Mouse (Mus musculus): ENCODE measurements at regions not wholly inside any gene's neighbourhood (a gene's known extent, or its start where the extent isn't known, plus 50 kb on each side); places are given as distances from the start of the nearest gene placed in this dataset.
A peak's percentile ranks its signal among the peaks of the same experiment; 100 is the strongest.
"Not testable (repeated sequence)": the region's sequence is repeated elsewhere in the genome, so short reads cannot be mapped to it uniquely, and the experiment has no call there.

DNA sequence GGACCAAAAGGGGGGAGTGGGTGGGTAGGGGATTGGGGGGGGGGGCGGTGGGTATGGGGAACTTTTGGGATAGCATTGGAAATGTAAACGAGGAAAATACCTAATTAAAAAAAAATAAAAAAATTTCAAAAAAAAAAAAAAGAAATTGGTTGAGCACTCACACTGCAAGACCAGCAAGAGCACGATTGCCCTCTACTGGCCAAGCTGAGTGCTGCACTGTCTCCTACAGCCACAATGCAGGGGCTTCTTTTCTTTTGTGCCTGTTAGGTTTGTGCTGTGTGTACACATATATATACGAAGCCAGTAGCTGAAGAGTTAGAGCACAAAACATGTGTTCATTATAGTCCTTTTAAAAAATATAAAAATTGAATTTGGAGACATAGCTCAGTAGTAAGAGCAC lies 55.6 kb downstream of the Mup20 start:
- peak; percentile 27 for DNase-seq (ENCODE audit: extremely low spot score, low spot score)

DNA sequence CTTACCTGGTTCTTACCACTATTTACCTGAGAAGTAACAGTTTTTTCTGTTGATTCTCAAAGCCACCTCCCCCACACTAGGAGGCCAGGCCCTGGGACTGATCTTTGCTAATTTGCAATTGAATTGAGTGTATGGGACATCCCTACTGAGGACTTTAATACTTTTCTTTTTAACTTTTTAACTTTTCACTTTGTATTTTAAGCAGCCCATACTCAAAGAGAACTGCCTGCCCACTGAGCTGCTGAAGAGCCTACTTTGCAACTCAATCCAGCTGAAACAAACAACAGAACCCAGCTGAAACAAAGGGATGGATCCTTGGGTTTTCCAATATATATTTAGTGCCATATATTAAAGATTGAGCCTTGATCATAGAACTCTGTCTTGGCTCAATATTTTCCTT lies 64.0 kb downstream of the Mup20 start:
- DNase-seq (ENCODE audit: extremely low spot score, low spot score): not testable (repeated sequence)

DNA sequence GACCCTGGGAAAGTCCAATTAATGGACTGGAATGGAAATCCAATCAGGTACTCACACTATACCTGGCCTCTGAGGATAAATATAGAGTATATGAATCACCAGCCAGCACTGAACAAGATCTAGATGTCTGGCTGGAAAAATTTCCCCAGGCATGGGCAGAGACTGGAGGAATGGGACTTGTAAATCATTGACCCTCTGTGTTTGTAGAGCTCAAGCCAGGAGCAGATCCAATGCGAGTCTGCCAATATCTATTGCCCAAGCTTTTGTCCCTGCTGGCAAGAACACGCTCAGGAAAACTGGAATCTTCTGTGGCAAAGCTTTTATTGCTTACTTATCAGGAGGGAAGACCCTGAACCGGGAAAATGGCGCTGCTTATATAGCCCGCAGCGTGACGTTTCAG lies 77.8 kb downstream of the Mup20 start:
- no peak for DNase-seq (ENCODE audit: extremely low spot score, low spot score)

DNA sequence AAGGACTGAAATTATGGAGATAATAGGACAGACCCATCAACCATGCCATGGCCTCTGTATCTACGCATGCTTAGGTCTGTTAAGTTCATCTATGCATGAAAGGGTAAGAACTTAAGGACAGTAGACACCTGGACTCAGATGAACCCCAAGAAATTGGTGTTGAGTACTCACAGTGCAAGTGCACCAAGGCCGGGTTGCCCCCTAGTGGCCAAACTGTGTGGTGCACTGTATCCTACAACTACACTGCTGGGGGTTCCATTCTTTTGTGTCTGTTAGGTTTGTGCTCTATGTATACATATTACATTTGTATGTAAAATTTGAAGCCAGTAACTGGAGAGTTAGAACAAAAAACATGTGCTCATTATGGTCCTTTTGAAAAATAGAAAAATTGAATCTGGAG lies 80.7 kb downstream of the Mup20 start:
- peak; percentile 21 for DNase-seq (ENCODE audit: extremely low spot score, low spot score)

DNA sequence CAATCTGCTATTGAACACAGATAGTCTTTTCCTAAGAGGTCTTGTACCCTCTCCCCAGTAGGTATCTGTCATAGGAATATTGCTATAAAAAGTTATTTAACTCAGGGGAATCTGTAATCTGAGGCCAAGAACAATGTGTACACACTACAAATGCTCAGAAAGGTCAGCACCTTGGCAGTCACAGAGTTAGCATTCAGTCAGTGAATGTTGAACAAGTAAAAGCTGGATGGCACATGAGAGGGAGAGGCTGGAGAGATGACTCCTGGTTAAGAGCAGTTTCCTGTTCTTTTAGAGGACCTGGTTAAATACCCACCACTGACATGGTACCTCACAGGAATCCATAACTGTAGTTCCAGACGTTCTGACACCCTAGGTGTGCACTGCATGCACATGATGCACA lies 84.3 kb downstream of the Mup20 start:
- DNase-seq (ENCODE audit: extremely low spot score, low spot score): no peak

DNA sequence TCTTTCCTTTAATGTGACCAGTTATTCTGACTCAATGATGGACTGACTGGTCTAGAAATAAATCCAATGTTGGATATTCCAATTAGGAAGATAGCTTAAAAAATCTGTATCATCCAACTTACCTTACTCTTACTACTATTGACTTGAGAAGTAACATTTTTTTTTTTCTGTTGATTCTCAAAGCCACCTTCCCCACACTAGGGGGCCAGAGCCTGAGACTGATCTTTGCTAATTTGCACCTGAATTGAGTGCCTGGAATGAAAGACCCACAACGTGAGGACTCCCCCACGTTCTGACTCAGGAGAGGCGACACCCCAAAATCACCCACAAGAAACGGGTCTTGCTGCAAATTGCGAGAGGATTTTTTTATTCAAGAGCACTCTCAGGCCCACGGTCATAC lies 86.3 kb downstream of the Mup20 start:
- not testable (repeated sequence) for DNase-seq (ENCODE audit: extremely low spot score, low spot score)

DNA sequence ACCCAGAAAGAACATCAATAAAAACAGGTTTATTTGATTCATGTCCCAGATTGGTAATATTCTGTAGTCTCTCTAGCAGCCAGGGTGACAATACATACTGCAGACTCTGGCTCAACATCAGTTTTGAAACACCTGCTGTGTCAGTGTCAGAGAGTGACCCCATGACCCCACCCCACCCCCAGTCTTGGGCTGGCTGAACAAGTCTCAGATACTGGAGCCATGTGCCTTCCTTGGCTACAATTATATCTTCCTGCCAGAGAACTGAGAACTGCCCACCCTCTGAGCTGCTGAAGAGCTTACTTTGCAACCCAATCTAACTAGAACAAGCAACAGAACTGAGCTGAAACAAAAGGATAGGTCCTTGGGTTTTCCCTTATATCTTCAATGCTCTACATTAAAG lies 91.6 kb downstream of the Mup20 start:
- no peak for DNase-seq (ENCODE audit: extremely low spot score, low spot score)

All from neural tube, embryonic 10.5 days (tissue).